14 mouse cellular contexts compared by ENCODE assay signal in genomic region chr3:52396121-52396731, GRCm38 (mm10).
DNase-seq lines count a peak whose midpoint lies in the region; ATAC-seq lines count a peak whose summit lies in the region.
"Had no signal": no experiment of that assay in that cellular context is flagged by ENCODE, and none has a peak within 500 bp of the region (broad histone marks: within the 10 kb centered on the region; RNA-seq: fewer than 3 reads in every experiment).

No protein-coding gene starts in this region.

- peak; percentile 86 for ATAC-seq in CD4-positive, CD25-positive, alpha-beta regulatory T cell, adult 4 months
- no peak for ATAC-seq in midbrain, embryonic 13.5 days
- no peak for ATAC-seq in frontal cortex, adult (ENCODE audit: low TSS enrichment)
- ATAC-seq: midbrain, embryonic 16.5 days had no signal

- no peaks in the 10 kb centered on the region for H3K9me3 ChIP-seq in midbrain, embryonic 13.5 days
- H3K9me3 ChIP-seq: hindbrain, embryonic 12.5 days; neural tube, embryonic 15.5 days had no signal

- peaks cover 24% of the 10 kb centered on the region; the same call in 1 of the 2 replicates for H3K27me3 ChIP-seq in midbrain, embryonic 13.5 days

- no peak overlapping the region for H3K4me3 ChIP-seq in midbrain, embryonic 13.5 days (replicated peaks)
- H3K4me3 ChIP-seq: hindbrain, embryonic 12.5 days; layer of hippocampus, adult 2 months; neural tube, embryonic 15.5 days had no signal

- H3K36me3 ChIP-seq in midbrain, embryonic 13.5 days, result no peaks in the 10 kb centered on the region
- H3K36me3 ChIP-seq: hindbrain, embryonic 12.5 days; neural tube, embryonic 15.5 days had no signal

- no peak overlapping the region for H3K27ac ChIP-seq in midbrain, embryonic 13.5 days
- H3K27ac ChIP-seq: hindbrain, embryonic 12.5 days; layer of hippocampus, adult 2 months; neural tube, embryonic 15.5 days had no signal

- peaks cover 10% of the 10 kb centered on the region for H3K4me1 ChIP-seq in midbrain, embryonic 13.5 days (replicated peaks)

- 92% methylated on average over 13 of the region's 13 CpGs for whole genome bisulfite sequencing in midbrain, embryonic 13.5 days

- DNase-seq in A20 (ENCODE audit: low read depth, low spot score), result peak; percentile 94
- peak; percentile 80 to 89 for DNase-seq in natural killer cell, adult 2 months (ENCODE audit: low spot score in 2 of 2)
- peak; percentile 60 to 81 for DNase-seq in thymus, adult 18-20 months
- DNase-seq in heart, adult 9 months (ENCODE audit: low spot score in 2 of 2), result no peak
- DNase-seq: kidney, adult 8-10 months; lung, postnatal 10 days; right cerebral cortex, postnatal 14 days had no signal

- H3K9ac ChIP-seq in midbrain, embryonic 13.5 days (replicated peaks), result no peak overlapping the region
- H3K9ac ChIP-seq: hindbrain, embryonic 12.5 days; neural tube, embryonic 15.5 days had no signal

- H3K4me2 ChIP-seq in midbrain, embryonic 13.5 days (replicated peaks), result no peak overlapping the region
- H3K4me2 ChIP-seq: hindbrain, embryonic 12.5 days; neural tube, embryonic 15.5 days had no signal

Comparison
In these comparisons a context has a peak if more than half of its experiments do, and no peak if none do; other contexts are left out.
1. DNase-seq: peak in A20 (single experiment), natural killer cell, adult 2 months (2 of 2) and thymus, adult 18-20 months (2 of 2); none in heart, adult 9 months (0 of 2).